Mouse (Mus musculus) forebrain, embryonic 12.5 days (tissue): ENCODE data around the gene Tbc1d10a. TPM values are rescaled to one million over a fixed set of nuclear protein-coding genes. Genes with fewer than 3 reads are reported as not detected.

ENCODE experiments used
- ATAC-seq: fragments of 200-750 bp; cut with Nextera tagmentation; 2 replicates; pipeline ENCODE4 v1.8.0; 2017; ENCODE audit warnings: moderate TSS enrichment; ENCODE audit not compliant: low FRiP score
- H3K27ac ChIP-seq: fragments of 300-500 bp; sonication (generic); 2 replicates; pipeline ENCODE4 v1.5.1; 2016; ENCODE audit warnings: mild to moderate bottlenecking
- H3K27me3 ChIP-seq: fragments of 300-500 bp; sonication (generic); 2 replicates; pipeline ENCODE4 v1.6.1; 2016; ENCODE audit warnings: mild to moderate bottlenecking
- H3K36me3 ChIP-seq: fragments of 300-500 bp; sonication (generic); replicated peaks from 2 replicates; pipeline ENCODE4 v1.6.1; 2016; ENCODE audit warnings: mild to moderate bottlenecking
- H3K4me1 ChIP-seq: fragments of 300-500 bp; sonication (generic); 2 replicates; pipeline ENCODE4 v1.6.1; 2016
- H3K4me2 ChIP-seq: fragments of 300-500 bp; sonication (generic); 2 replicates; pipeline ENCODE4 v1.6.1; 2016; ENCODE audit warnings: mild to moderate bottlenecking, moderate library complexity
- H3K4me3 ChIP-seq: fragments of 300-500 bp; sonication (generic); replicated peaks from 2 replicates; pipeline ENCODE4 v1.5.1; 2016; ENCODE audit warnings: mild to moderate bottlenecking
- H3K9ac ChIP-seq: fragments of 300-500 bp; sonication (generic); 2 replicates; pipeline ENCODE4 v1.6.1; 2016; ENCODE audit warnings: mild to moderate bottlenecking
- H3K9me3 ChIP-seq: fragments of 300-500 bp; sonication (generic); 2 replicates; pipeline ENCODE4 v1.6.1; 2016
- WGBS: fragments of 180-500 bp; shearing (Covaris S2); methylation state at CpG from one replicate; pipeline ENCODE4 v1.1.7; 2016; 5-methylcytosine and 5-hydroxymethylcytosine counted together
- polyA plus RNA-seq: library from polyadenylated mRNA; unstranded; fragments of >200 nt; fragmentation: Nextera tagmentation; extraction: Ambion mirVana; gene quantifications from 2 replicates; pipeline ENCODE4 v1.2.1, GENCODE M21; 2016

Gene Tbc1d10a
- polyA plus RNA-seq, 1 experiment from 2014 or later: 26.7 TPM

- Histone ChIP-seq H3K27me3 (no peaks in the 10 kb centered on the region), H3K4me2 (no peak within 1 kb of the TSS), H3K9me3 (no peaks in the 10 kb centered on the region), H3K4me3 (no peak within 1 kb of the TSS), H3K9ac (no peak within 1 kb of the TSS), H3K4me1 (peaks cover 7% of the 10 kb centered on the region; the same call in 1 of the 2 replicates), H3K27ac (no peak within 1 kb of the TSS), H3K36me3 (no peaks in the 10 kb centered on the region)
- WGBS: 74% methylated on average over 16 of the region's 16 CpGs
- ATAC-seq: no peak
Observed at GRCm38 (mm10) chr11:4235665-4236545, 49.3 kb downstream of the Tbc1d10a start, which contains the start of gene Osm. Osm (plus strand) TSS chr11:4236420.

GRCm38 (mm10) chr11:4236546-4237067 lies 50.0 kb downstream of the Tbc1d10a start:
- no peak overlapping the region for H3K4me2 ChIP-seq
- H3K9me3 ChIP-seq: no peaks in the 10 kb centered on the region
- no peak for ATAC-seq
- H3K36me3 ChIP-seq: no peaks in the 10 kb centered on the region
- H3K27ac ChIP-seq: no peak overlapping the region
- 93% methylated on average over 21 of the region's 21 CpGs for WGBS
- H3K4me1 ChIP-seq: peaks cover 7% of the 10 kb centered on the region; the same call in 1 of the 2 replicates
- no peaks in the 10 kb centered on the region for H3K27me3 ChIP-seq
- no peak overlapping the region for H3K4me3 ChIP-seq
- no peak overlapping the region for H3K9ac ChIP-seq

GRCm38 (mm10) chr11:4237389-4237912 lies 50.9 kb downstream of the Tbc1d10a start:
- Histone ChIP-seq H3K4me2 (no peak overlapping the region), H3K9ac (no peak overlapping the region), H3K36me3 (no peaks in the 10 kb centered on the region), H3K4me3 (no peak overlapping the region), H3K27me3 (no peaks in the 10 kb centered on the region), H3K9me3 (no peaks in the 10 kb centered on the region), H3K27ac (no peak overlapping the region), H3K4me1 (peaks cover 7% of the 10 kb centered on the region; the same call in 1 of the 2 replicates)
- no peak for ATAC-seq
- WGBS: 86% methylated on average over 18 of the region's 18 CpGs

- no peaks in the 10 kb centered on the region for H3K27me3 ChIP-seq
- H3K4me1 ChIP-seq: peaks cover 7% of the 10 kb centered on the region; the same call in 1 of the 2 replicates
- no peak overlapping the region for H3K27ac ChIP-seq
- 89% methylated on average over 6 of the region's 6 CpGs for WGBS
- H3K9me3 ChIP-seq: no peaks in the 10 kb centered on the region
- H3K4me3 ChIP-seq: no peak overlapping the region
- no peaks in the 10 kb centered on the region for H3K36me3 ChIP-seq
- H3K4me2 ChIP-seq: no peak overlapping the region
- ATAC-seq: no peak
- no peak overlapping the region for H3K9ac ChIP-seq
Observed at GRCm38 (mm10) chr11:4238167-4238566, 51.6 kb downstream of the Tbc1d10a start.

- no peak overlapping the region for H3K4me3 ChIP-seq
- H3K27ac ChIP-seq: no peak overlapping the region
- 91% methylated on average over 23 of the region's 23 CpGs for WGBS
- H3K9ac ChIP-seq: no peak overlapping the region
- no peak overlapping the region for H3K4me2 ChIP-seq
- no peak for ATAC-seq
- H3K36me3 ChIP-seq: no peaks in the 10 kb centered on the region
- peaks cover 7% of the 10 kb centered on the region; the same call in 1 of the 2 replicates for H3K4me1 ChIP-seq
- no peaks in the 10 kb centered on the region for H3K9me3 ChIP-seq
- no peaks in the 10 kb centered on the region for H3K27me3 ChIP-seq
Observed at GRCm38 (mm10) chr11:4239691-4240090, 53.1 kb downstream of the Tbc1d10a start.

- Histone ChIP-seq H3K4me2 (no peak overlapping the region), H3K9me3 (no peaks in the 10 kb centered on the region), H3K4me3 (no peak overlapping the region), H3K27ac (no peak overlapping the region), H3K9ac (no peak overlapping the region), H3K27me3 (no peaks in the 10 kb centered on the region), H3K4me1 (peaks cover 7% of the 10 kb centered on the region; the same call in 1 of the 2 replicates), H3K36me3 (no peaks in the 10 kb centered on the region)
- 77% methylated on average over 7 of the region's 7 CpGs for WGBS
- no peak for ATAC-seq
Observed at GRCm38 (mm10) chr11:4240151-4240550, 53.6 kb downstream of the Tbc1d10a start.

GRCm38 (mm10) chr11:4241180-4241579 lies 54.6 kb downstream of the Tbc1d10a start:
- H3K27me3 ChIP-seq: no peaks in the 10 kb centered on the region
- no peak for ATAC-seq
- no peak overlapping the region for H3K27ac ChIP-seq
- H3K9ac ChIP-seq: no peak overlapping the region
- 87% methylated on average over 4 of the region's 4 CpGs for WGBS
- H3K4me1 ChIP-seq: peaks cover 3% of the 10 kb centered on the region; the same call in 1 of the 2 replicates
- H3K4me3 ChIP-seq: no peak overlapping the region
- no peaks in the 10 kb centered on the region for H3K9me3 ChIP-seq
- H3K36me3 ChIP-seq: no peaks in the 10 kb centered on the region
- H3K4me2 ChIP-seq: no peak overlapping the region

GRCm38 (mm10) chr11:4246126-4246525 lies 59.5 kb downstream of the Tbc1d10a start:
- no peaks in the 10 kb centered on the region for H3K27me3 ChIP-seq
- no peak overlapping the region for H3K4me2 ChIP-seq
- no peak overlapping the region for H3K27ac ChIP-seq
- H3K4me1 ChIP-seq: no peaks in the 10 kb centered on the region
- no peaks in the 10 kb centered on the region for H3K36me3 ChIP-seq
- no peaks in the 10 kb centered on the region for H3K9me3 ChIP-seq
- no peak for ATAC-seq
- no peak overlapping the region for H3K4me3 ChIP-seq
- WGBS: 78% methylated on average over 6 of the region's 6 CpGs
- no peak overlapping the region for H3K9ac ChIP-seq

GRCm38 (mm10) chr11:4246623-4247022 lies 60.0 kb downstream of the Tbc1d10a start:
- H3K9me3 ChIP-seq: no peaks in the 10 kb centered on the region
- H3K27me3 ChIP-seq: no peaks in the 10 kb centered on the region
- H3K9ac ChIP-seq: no peak overlapping the region
- no peak overlapping the region for H3K27ac ChIP-seq
- 82% methylated on average over 4 of the region's 4 CpGs for WGBS
- H3K4me2 ChIP-seq: no peak overlapping the region
- no peaks in the 10 kb centered on the region for H3K36me3 ChIP-seq
- no peak for ATAC-seq
- H3K4me3 ChIP-seq: no peak overlapping the region
- H3K4me1 ChIP-seq: no peaks in the 10 kb centered on the region

- Histone ChIP-seq H3K27me3 (no peaks in the 10 kb centered on the region), H3K36me3 (no peaks in the 10 kb centered on the region), H3K4me1 (no peaks in the 10 kb centered on the region), H3K27ac (no peak overlapping the region), H3K9me3 (no peaks in the 10 kb centered on the region), H3K4me2 (no peak overlapping the region), H3K4me3 (no peak overlapping the region), H3K9ac (no peak overlapping the region)
- WGBS: 82% methylated on average over 14 of the region's 14 CpGs
- ATAC-seq: no peak
Observed at GRCm38 (mm10) chr11:4247201-4247959, 60.8 kb downstream of the Tbc1d10a start.

- Histone ChIP-seq H3K27me3 (no peaks in the 10 kb centered on the region), H3K4me3 (no peak overlapping the region), H3K4me2 (no peak overlapping the region), H3K9ac (no peak overlapping the region), H3K27ac (no peak overlapping the region), H3K4me1 (no peaks in the 10 kb centered on the region), H3K36me3 (no peaks in the 10 kb centered on the region), H3K9me3 (no peaks in the 10 kb centered on the region)
- no peak for ATAC-seq
- WGBS: 99% methylated on average over 3 of the region's 3 CpGs
Observed at GRCm38 (mm10) chr11:4249151-4249550, 62.6 kb downstream of the Tbc1d10a start.

GRCm38 (mm10) chr11:4250290-4250689 lies 63.7 kb downstream of the Tbc1d10a start:
- no peak overlapping the region for H3K9ac ChIP-seq
- no peak overlapping the region for H3K4me2 ChIP-seq
- WGBS: 82% methylated on average over 7 of the region's 7 CpGs
- no peak for ATAC-seq
- H3K9me3 ChIP-seq: no peaks in the 10 kb centered on the region
- H3K4me1 ChIP-seq: no peaks in the 10 kb centered on the region
- H3K27me3 ChIP-seq: no peaks in the 10 kb centered on the region
- no peak overlapping the region for H3K27ac ChIP-seq
- H3K4me3 ChIP-seq: no peak overlapping the region
- no peaks in the 10 kb centered on the region for H3K36me3 ChIP-seq
